Mouse (Mus musculus): Measurements from ENCODE around the gene Ppcdc.

The Ppcdc gene

GRCm38 (mm10) chr9:57360999-57361398 is 78.9 kb downstream of the Ppcdc start:
- no peak for DNase-seq (ENCODE audit: low read depth, low spot score)

- peak; percentile 80 for DNase-seq (ENCODE audit: low read depth, low spot score)
Measured at GRCm38 (mm10) chr9:57354377-57355183, 85.3 kb downstream of the Ppcdc start.

- DNase-seq (ENCODE audit: low read depth, low spot score): peak; percentile 28
Measured at GRCm38 (mm10) chr9:57351277-57351676, 88.6 kb downstream of the Ppcdc start.

GRCm38 (mm10) chr9:57345902-57346301 is 94.0 kb downstream of the Ppcdc start:
- no peak for DNase-seq (ENCODE audit: low read depth, low spot score)

- no peak for DNase-seq (ENCODE audit: low read depth, low spot score)
Measured at GRCm38 (mm10) chr9:57343752-57344151, 96.2 kb downstream of the Ppcdc start.

- DNase-seq (ENCODE audit: low read depth, low spot score): no peak
Measured at GRCm38 (mm10) chr9:57342906-57343474, 96.9 kb downstream of the Ppcdc start.

GRCm38 (mm10) chr9:57342186-57342585 is 97.7 kb downstream of the Ppcdc start:
- DNase-seq (ENCODE audit: low read depth, low spot score): no peak

GRCm38 (mm10) chr9:57340361-57340760 is 99.6 kb downstream of the Ppcdc start:
- DNase-seq (ENCODE audit: low read depth, low spot score): no peak

GRCm38 (mm10) chr9:57339577-57340210 is 100.2 kb downstream of the Ppcdc start:
- no peak for DNase-seq (ENCODE audit: low read depth, low spot score)

GRCm38 (mm10) chr9:57338706-57339105 is 101.2 kb downstream of the Ppcdc start:
- DNase-seq (ENCODE audit: low read depth, low spot score): no peak
